Mouse (Mus musculus): ENCODE results near the gene Ttc5.
"Not testable (repeated sequence)": the region's sequence is repeated elsewhere in the genome, so short reads cannot be mapped to it uniquely, and the experiment has no call there.

The Ttc5 gene

GRCm38 (mm10) chr14:50785251-50785637, at the start of gene Ttc5:
Gene Ttc5 (minus strand): TSS chr14:50785519.
- peak; percentile 86 to 95 for DNase-seq (ENCODE audit: low spot score in 2 of 2)

GRCm38 (mm10) chr14:50834435-50834834, 49.1 kb upstream of the Ttc5 start:
- no peak for DNase-seq (ENCODE audit: low spot score in 2 of 2)

GRCm38 (mm10) chr14:50833964-50834363, 48.6 kb upstream of the Ttc5 start:
- DNase-seq (ENCODE audit: low spot score in 2 of 2) = no peak

- no peak for DNase-seq (ENCODE audit: low spot score in 2 of 2)
Measured at GRCm38 (mm10) chr14:50829878-50830277, 44.6 kb upstream of the Ttc5 start.

GRCm38 (mm10) chr14:50826579-50826978, 41.3 kb upstream of the Ttc5 start:
- DNase-seq (ENCODE audit: low spot score in 2 of 2) = no peak

GRCm38 (mm10) chr14:50824219-50824618, 38.9 kb upstream of the Ttc5 start:
- DNase-seq (ENCODE audit: low spot score in 2 of 2) = no peak

- no peak for DNase-seq (ENCODE audit: low spot score in 2 of 2)
Measured at GRCm38 (mm10) chr14:50823240-50823639, 37.9 kb upstream of the Ttc5 start.

- no peak for DNase-seq (ENCODE audit: low spot score in 2 of 2)
Measured at GRCm38 (mm10) chr14:50813060-50813459, 27.7 kb upstream of the Ttc5 start.

- peak; percentile 98 to 99 for DNase-seq (ENCODE audit: low spot score in 2 of 2)
Measured at GRCm38 (mm10) chr14:50807487-50808072, 22.3 kb upstream of the Ttc5 start, which contains the start of the genes Ccnb1ip1 and Parp2. Gene Ccnb1ip1 (minus strand): TSS chr14:50807732. Gene Parp2 (plus strand): TSS chr14:50807841.

- not testable (repeated sequence) for DNase-seq (ENCODE audit: low spot score in 2 of 2)
Measured at GRCm38 (mm10) chr14:50806469-50806868, 21.1 kb upstream of the Ttc5 start.

- no peak for DNase-seq (ENCODE audit: low spot score in 2 of 2)
Measured at GRCm38 (mm10) chr14:50804683-50805082, 19.4 kb upstream of the Ttc5 start.

GRCm38 (mm10) chr14:50802843-50803562, 17.7 kb upstream of the Ttc5 start:
- no peak for DNase-seq (ENCODE audit: low spot score in 2 of 2)

GRCm38 (mm10) chr14:50802441-50802840, 17.1 kb upstream of the Ttc5 start:
- DNase-seq (ENCODE audit: low spot score in 2 of 2) = no peak

- DNase-seq (ENCODE audit: low spot score in 2 of 2) = peak in 1 of 2 experiments; percentile 12
Measured at GRCm38 (mm10) chr14:50799502-50800259, 14.4 kb upstream of the Ttc5 start.

- DNase-seq (ENCODE audit: low spot score in 2 of 2) = no peak
Measured at GRCm38 (mm10) chr14:50798512-50798911, 13.2 kb upstream of the Ttc5 start.

GRCm38 (mm10) chr14:50796464-50796863, 11.1 kb upstream of the Ttc5 start:
- no peak for DNase-seq (ENCODE audit: low spot score in 2 of 2)

GRCm38 (mm10) chr14:50795965-50796364, 10.6 kb upstream of the Ttc5 start:
- DNase-seq (ENCODE audit: low spot score in 2 of 2) = no peak

GRCm38 (mm10) chr14:50795261-50795935, 10.1 kb upstream of the Ttc5 start:
- DNase-seq (ENCODE audit: low spot score in 2 of 2) = no peak

- DNase-seq (ENCODE audit: low spot score in 2 of 2) = no peak
Measured at GRCm38 (mm10) chr14:50788157-50788556, 2.8 kb upstream of the Ttc5 start.

GRCm38 (mm10) chr14:50784391-50785250, 698 bp downstream of the Ttc5 start:
- no peak for DNase-seq (ENCODE audit: low spot score in 2 of 2)

GRCm38 (mm10) chr14:50782166-50782565, 3.2 kb downstream of the Ttc5 start:
- DNase-seq (ENCODE audit: low spot score in 2 of 2) = no peak

Data from urinary bladder, adult 18-20 months (tissue).